Mouse (Mus musculus) frontal cortex, postnatal 10 days (tissue): ENCODE results near the gene Slit3.

Experiments used
- DNase-seq, 2 experiments: peaks; one replicate each; pipeline ENCODE4 v3.0.0; 2022; ENCODE audit warnings: low spot score in 2 of 2, mixed read lengths in 1 of 2

Gene Slit3

GRCm38 (mm10) chr11:35304216-35304975 lies 183.4 kb downstream of the Slit3 start:
- no peak for DNase-seq

- no peak for DNase-seq
Observed at GRCm38 (mm10) chr11:35305111-35305510, 184.1 kb downstream of the Slit3 start.

- no peak for DNase-seq
Observed at GRCm38 (mm10) chr11:35305910-35306309, 184.9 kb downstream of the Slit3 start.

- DNase-seq = no peak
Observed at GRCm38 (mm10) chr11:35306922-35307321, 185.9 kb downstream of the Slit3 start.

- no peak for DNase-seq
Observed at GRCm38 (mm10) chr11:35307992-35308391, 187.0 kb downstream of the Slit3 start.

- DNase-seq = no peak
Observed at GRCm38 (mm10) chr11:35315449-35316028, 194.5 kb downstream of the Slit3 start.

GRCm38 (mm10) chr11:35317221-35317620 lies 196.2 kb downstream of the Slit3 start:
- DNase-seq = no peak

- DNase-seq = no peak
Observed at GRCm38 (mm10) chr11:35317775-35318432, 196.9 kb downstream of the Slit3 start.

- DNase-seq = no peak
Observed at GRCm38 (mm10) chr11:35318433-35319020, 197.5 kb downstream of the Slit3 start.

GRCm38 (mm10) chr11:35320518-35320917 lies 199.5 kb downstream of the Slit3 start:
- no peak for DNase-seq

GRCm38 (mm10) chr11:35324397-35324796 lies 203.4 kb downstream of the Slit3 start:
- no peak for DNase-seq

- DNase-seq = no peak
Observed at GRCm38 (mm10) chr11:35325131-35325995, 204.3 kb downstream of the Slit3 start.

GRCm38 (mm10) chr11:35326346-35326745 lies 205.3 kb downstream of the Slit3 start:
- DNase-seq = no peak

GRCm38 (mm10) chr11:35327899-35328298 lies 206.9 kb downstream of the Slit3 start:
- DNase-seq = no peak

GRCm38 (mm10) chr11:35331476-35331875 lies 210.5 kb downstream of the Slit3 start:
- DNase-seq = no peak

- DNase-seq = no peak
Observed at GRCm38 (mm10) chr11:35336558-35336957, 215.5 kb downstream of the Slit3 start.

- DNase-seq = no peak
Observed at GRCm38 (mm10) chr11:35337493-35337892, 216.5 kb downstream of the Slit3 start.

GRCm38 (mm10) chr11:35337927-35338819 lies 217.1 kb downstream of the Slit3 start:
- DNase-seq = no peak

GRCm38 (mm10) chr11:35340752-35341151 lies 219.7 kb downstream of the Slit3 start:
- DNase-seq = no peak

- no peak for DNase-seq
Observed at GRCm38 (mm10) chr11:35342486-35342885, 221.5 kb downstream of the Slit3 start.
